Mouse (Mus musculus): ENCODE measurements at regions not wholly inside any gene's neighbourhood (a gene's known extent, or its start where the extent isn't known, plus 50 kb on each side); places are given as distances from the start of the nearest gene placed in this dataset.

DNA sequence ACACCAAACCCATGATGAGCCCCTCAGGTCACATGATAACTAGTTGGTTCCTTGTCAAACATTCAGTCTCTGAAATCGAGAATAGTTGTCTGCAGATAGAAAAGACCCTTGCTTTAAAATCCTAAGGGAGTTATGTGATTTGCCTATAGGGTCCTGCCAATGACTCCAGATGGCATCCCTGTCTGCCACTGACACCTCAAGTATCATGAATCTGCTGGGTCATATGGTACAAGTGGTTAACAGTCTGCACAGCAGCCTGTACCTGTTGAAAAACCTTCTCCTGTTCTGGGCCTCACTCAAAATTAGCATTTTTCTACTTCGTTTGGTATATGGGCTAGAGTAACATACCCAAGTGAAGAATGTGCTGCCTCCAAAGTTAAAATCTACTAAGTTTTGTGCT lies 246.0 kb upstream of the Zfp703 start:
- no peak for TF ChIP-seq CTCF (conservative IDR thresholded peaks at IDR 0.05 in 1 of 2, IDR thresholded peaks at IDR 0.05 in 1 of 2; ENCODE audit: low read depth in 2 of 2, low read length in 2 of 2)
- TF ChIP-seq TBP (conservative IDR thresholded peaks at IDR 0.05; ENCODE audit: low read depth, low read length), result no peak
- TF ChIP-seq CHD2 (IDR thresholded peaks at IDR 0.05; ENCODE audit: low read length), result no peak
- no peak for TF ChIP-seq ZNF384 (IDR thresholded peaks at IDR 0.05; ENCODE audit: low read depth, low read length)
- TF ChIP-seq POLR2A (IDR thresholded peaks at IDR 0.05; ENCODE audit: low read depth, low read length), result no peak
- TF ChIP-seq POLR2AphosphoS2 (IDR thresholded peaks at IDR 0.05; ENCODE audit: low read depth, low read length), result no peak
- no peak for TF ChIP-seq ZC3H11A (IDR thresholded peaks at IDR 0.05; ENCODE audit: low read depth, low read length)
- no peak for TF ChIP-seq BHLHE40 (IDR thresholded peaks at IDR 0.05; ENCODE audit: low read depth, low read length)
